Mouse (Mus musculus) spleen, adult 2 months (tissue): ENCODE measurements at regions not wholly inside any gene's neighbourhood (a gene's known extent, or its start where the extent isn't known, plus 50 kb on each side); places are given as distances from the start of the nearest gene placed in this dataset.

Experiments
- DNase-seq, 2 experiments: peaks; one replicate each; pipeline versions ENCODE4 v3.0.0 to v3.0.0-alpha.2; 2012 to 2021; ENCODE audit warnings: low spot score in 2 of 2, low read depth in 1 of 2
- H3K27ac ChIP-seq: fragments of 200-500 bp; 2 replicates; pipeline ENCODE4 v1.5.1; 2012; ENCODE audit warnings: low read length, inconsistent platforms; ENCODE audit not compliant: insufficient read depth
- H3K27me3 ChIP-seq: fragments of 200-500 bp; 2 replicates; pipeline ENCODE4 v1.6.1; 2012; ENCODE audit warnings: mild to moderate bottlenecking, moderate library complexity, low read length, inconsistent platforms; ENCODE audit not compliant: control insufficient read depth, insufficient read depth
- H3K36me3 ChIP-seq: fragments of 200-500 bp; 2 replicates; pipeline ENCODE4 v1.6.1; 2012; ENCODE audit warnings: mild to moderate bottlenecking, low read length, inconsistent platforms; ENCODE audit not compliant: control insufficient read depth, insufficient read depth
- H3K4me1 ChIP-seq: fragments of 200-500 bp; 2 replicates; pipeline ENCODE4 v1.6.1; 2011; ENCODE audit warnings: inconsistent platforms; ENCODE audit not compliant: control insufficient read depth, insufficient read depth, insufficient read length
- H3K4me3 ChIP-seq: fragments of 200-500 bp; 2 replicates; pipeline ENCODE4 v1.5.1; 2011; ENCODE audit warnings: mild to moderate bottlenecking, inconsistent platforms; ENCODE audit not compliant: insufficient read depth, insufficient read length; ENCODE audit errors: extremely low read depth
- CTCF ChIP-seq: fragments of 200-500 bp; IDR thresholded peaks from 2 replicates; pipeline ENCODE4 v1.5.1; 2011; ENCODE audit warnings: mild to moderate bottlenecking, inconsistent platforms; ENCODE audit not compliant: insufficient read depth, insufficient read length, insufficient replicate concordance; ENCODE audit errors: extremely low read depth
- POLR2A ChIP-seq: fragments of 200-500 bp; IDR thresholded peaks from 2 replicates; pipeline ENCODE4 v1.6.1; 2011; ENCODE audit warnings: low read depth, low read length, inconsistent platforms
- WGBS: fragments of 180-500 bp; shearing (Covaris S2); methylation state at CpG from one replicate; pipeline ENCODE4 v1.1.7; 2018; 5-methylcytosine and 5-hydroxymethylcytosine counted together

GRCm38 (mm10) chr13:106567658-106568359 lies 368.9 kb downstream of the Ipo11 start:
- no peak overlapping the region for H3K4me3 ChIP-seq
- H3K27ac ChIP-seq: no peak overlapping the region
- H3K4me1 ChIP-seq: no peaks in the 10 kb centered on the region
- H3K36me3 ChIP-seq: no peaks in the 10 kb centered on the region
- no peak for DNase-seq
- 83% methylated on average over 9 of the region's 9 CpGs for WGBS
- TF ChIP-seq CTCF (no peak), POLR2A (no peak)
- no peaks in the 10 kb centered on the region; the same call in 1 of the 2 replicates for H3K27me3 ChIP-seq

DNA sequence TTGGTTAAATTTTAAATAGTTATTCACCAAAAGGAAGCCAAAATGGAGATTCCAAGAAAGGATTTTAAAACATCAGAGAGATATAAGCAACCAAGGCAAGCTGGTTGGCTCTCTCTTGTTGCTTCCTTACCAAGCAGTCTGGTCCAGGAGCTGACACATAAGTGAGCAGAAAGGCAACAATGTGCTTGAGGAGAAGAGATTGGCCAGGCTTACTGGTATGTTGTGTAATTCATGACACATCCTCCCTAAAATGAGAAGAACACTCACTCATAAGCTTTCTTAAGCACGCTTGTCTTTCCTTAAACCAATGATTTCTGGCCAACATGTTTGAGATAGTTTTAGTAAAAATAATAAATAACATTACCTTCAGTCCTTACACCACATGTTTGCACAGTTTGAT lies 374.2 kb downstream of the Ipo11 start:
- no peaks in the 10 kb centered on the region for H3K4me1 ChIP-seq
- H3K4me3 ChIP-seq: no peak overlapping the region
- no peak for DNase-seq
- WGBS: 89% methylated on average over 1 of the region's 1 CpGs
- H3K36me3 ChIP-seq: no peaks in the 10 kb centered on the region
- TF ChIP-seq POLR2A (no peak), CTCF (no peak)
- no peak overlapping the region for H3K27ac ChIP-seq
- H3K27me3 ChIP-seq: no peaks in the 10 kb centered on the region; the same call in 1 of the 2 replicates

DNA sequence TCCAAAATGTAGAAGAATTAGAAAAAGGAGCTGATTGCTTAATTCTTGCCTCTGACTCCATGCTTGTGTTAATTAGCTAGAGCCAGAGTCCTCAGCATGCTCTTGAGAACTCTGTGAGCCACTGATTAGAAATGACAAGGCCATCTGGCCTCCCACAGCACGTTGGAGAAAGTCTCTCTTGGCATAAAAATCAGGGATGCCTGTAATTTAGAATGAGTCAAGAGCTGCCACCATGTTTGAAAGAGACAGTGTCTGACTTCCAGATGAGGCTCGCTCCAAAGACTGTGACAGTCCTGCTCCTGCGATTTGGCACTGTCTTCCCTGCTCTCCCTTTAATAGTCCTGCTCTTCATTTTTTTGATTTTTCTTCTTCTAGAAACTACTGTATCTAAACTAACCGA lies 374.6 kb downstream of the Ipo11 start:
- no peaks in the 10 kb centered on the region for H3K36me3 ChIP-seq
- no peak for DNase-seq
- no peak overlapping the region for H3K4me3 ChIP-seq
- H3K27me3 ChIP-seq: no peaks in the 10 kb centered on the region; the same call in 1 of the 2 replicates
- WGBS: 71% methylated on average over 4 of the region's 4 CpGs
- H3K4me1 ChIP-seq: no peaks in the 10 kb centered on the region
- no peak for TF ChIP-seq CTCF
- no peak overlapping the region for H3K27ac ChIP-seq

DNA sequence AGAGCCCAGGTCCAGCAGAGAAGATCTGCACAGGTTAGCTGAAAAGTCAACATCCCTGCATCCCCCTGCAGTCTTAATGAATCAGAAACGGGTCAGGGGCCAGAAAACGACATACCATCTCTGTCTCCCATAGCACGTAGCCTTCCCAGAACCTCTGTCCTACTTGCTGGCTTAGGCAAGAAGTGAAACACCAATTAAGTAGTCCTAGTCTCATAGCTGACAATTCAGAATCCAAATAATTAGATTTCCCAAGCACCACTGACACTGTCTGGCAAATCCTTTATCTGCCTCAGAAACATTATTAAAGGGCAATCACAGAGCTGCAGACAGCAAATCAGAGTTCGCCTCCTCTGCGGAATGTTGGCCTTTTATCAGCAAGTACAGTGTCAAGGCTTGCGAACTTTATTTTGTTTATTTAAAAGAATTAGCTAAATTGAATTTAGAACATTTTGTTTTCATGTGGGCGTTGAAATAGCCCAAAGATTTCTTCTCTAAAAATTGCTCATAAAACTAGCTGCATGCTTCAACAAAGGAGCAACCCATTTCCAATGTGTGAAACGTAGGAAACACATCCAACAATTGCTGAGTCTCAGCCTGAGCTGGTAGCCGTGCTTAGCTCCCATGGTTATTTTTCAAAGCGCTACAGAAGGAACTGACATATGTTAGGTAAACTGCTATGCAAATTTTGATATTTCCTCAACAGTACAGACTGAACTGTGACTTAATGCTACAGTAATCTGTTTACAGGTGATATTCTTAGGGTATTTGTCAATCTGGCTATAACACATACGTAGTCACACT lies 411.2 kb downstream of the Ipo11 start:
- no peak overlapping the region for H3K4me3 ChIP-seq
- no peaks in the 10 kb centered on the region for H3K36me3 ChIP-seq
- no peaks in the 10 kb centered on the region for H3K4me1 ChIP-seq
- no peaks in the 10 kb centered on the region for H3K27me3 ChIP-seq
- DNase-seq: no peak
- WGBS: 84% methylated on average over 11 of the region's 11 CpGs
- TF ChIP-seq POLR2A (no peak), CTCF (no peak)
- H3K27ac ChIP-seq: no peak overlapping the region

- Histone ChIP-seq H3K36me3 (no peaks in the 10 kb centered on the region), H3K27ac (no peak overlapping the region), H3K4me1 (no peaks in the 10 kb centered on the region), H3K27me3 (no peaks in the 10 kb centered on the region), H3K4me3 (no peak overlapping the region)
- no peak for DNase-seq
- no peak for TF ChIP-seq POLR2A
- no peak for TF ChIP-seq CTCF
- 81% methylated on average over 5 of the region's 5 CpGs for WGBS
These were observed 422.1 kb downstream of the Ipo11 start for GRCm38 (mm10) chr13:106514510-106515169.

GRCm38 (mm10) chr13:106513669-106514068 lies 423.1 kb downstream of the Ipo11 start:
- no peak overlapping the region for H3K27ac ChIP-seq
- TF ChIP-seq POLR2A: no peak
- TF ChIP-seq CTCF: no peak
- H3K27me3 ChIP-seq: no peaks in the 10 kb centered on the region
- H3K4me1 ChIP-seq: no peaks in the 10 kb centered on the region
- H3K4me3 ChIP-seq: no peak overlapping the region
- WGBS: 78% methylated on average over 4 of the region's 4 CpGs
- DNase-seq: no peak
- H3K36me3 ChIP-seq: no peaks in the 10 kb centered on the region
